Mouse (Mus musculus) heart, adult 2 months (tissue): ENCODE results near the gene Ptprm. TPM values are rescaled to one million over a fixed set of nuclear protein-coding genes. Genes with fewer than 3 reads are reported as not detected.
A peak's percentile ranks its signal among the peaks of the same experiment; 100 is the strongest.

Experiments used
- DNase-seq, 2 experiments: peaks; one replicate each; pipeline ENCODE4 v3.0.0; 2021
- H3K27ac ChIP-seq: fragments of 200-600 bp; 2 replicates; pipeline ENCODE4 v1.8.1; 2022
- H3K27me3 ChIP-seq: fragments of 200-500 bp; 2 replicates; pipeline ENCODE4 v1.6.1; 2012; ENCODE audit warnings: mild to moderate bottlenecking, low read length, inconsistent platforms, mixed read lengths; ENCODE audit not compliant: control insufficient read depth, insufficient read depth
- H3K36me3 ChIP-seq: fragments of 200-500 bp; 2 replicates; pipeline ENCODE4 v1.6.1; 2012; ENCODE audit warnings: low read length, inconsistent platforms; ENCODE audit not compliant: control insufficient read depth, insufficient read depth
- H3K4me1 ChIP-seq: fragments of 200-500 bp; 2 replicates; pipeline ENCODE4 v1.6.1; 2011; ENCODE audit warnings: low read length; ENCODE audit not compliant: control insufficient read depth, insufficient read depth
- H3K4me3 ChIP-seq: fragments of 200-600 bp; 2 replicates; pipeline ENCODE4 v1.8.1; 2022
- H3K79me2 ChIP-seq: fragments of 200-500 bp; replicated peaks from 2 replicates; pipeline ENCODE4 v1.6.1; 2012; ENCODE audit warnings: mild to moderate bottlenecking, inconsistent platforms, low read length, moderate library complexity, mixed read lengths; ENCODE audit not compliant: control insufficient read depth, insufficient read depth
- H3K9ac ChIP-seq: fragments of 200-500 bp; 2 replicates; pipeline ENCODE4 v1.6.1; 2012; ENCODE audit warnings: low read depth, mild to moderate bottlenecking, control low read depth, inconsistent platforms, low read length, mixed read lengths
- CTCF ChIP-seq: fragments of 200-600 bp; IDR thresholded peaks from 2 replicates; pipeline ENCODE4 v1.8.1; 2022; ENCODE audit warnings: antibody characterized with exemption, mild to moderate bottlenecking, moderate library complexity
- EP300 ChIP-seq: fragments of 200-500 bp; IDR thresholded peaks from 2 replicates; pipeline ENCODE4 v1.6.1; 2011; ENCODE audit warnings: low read depth, low read length, control low read depth; ENCODE audit not compliant: insufficient read depth
- POLR2A ChIP-seq: fragments of 200-500 bp; IDR thresholded peaks from 2 replicates; pipeline ENCODE4 v1.6.1; 2011; ENCODE audit warnings: mild to moderate bottlenecking, low read depth, low read length, control low read depth; ENCODE audit not compliant: insufficient read depth
- WGBS: fragments of 180-500 bp; shearing (Covaris S2); methylation state at CpG from one replicate; pipeline ENCODE4 v1.1.7; 2018; 5-methylcytosine and 5-hydroxymethylcytosine counted together
- intact Hi-C: fragments of 180-260 bp; cut with DNase I; formaldehyde crosslinking; loops from one replicate; pipeline ENCODE4 v1.15.1; 2025
- polyA plus RNA-seq: library from polyadenylated mRNA; depleted of rRNA; stranded (reverse); fragments of >200 nt; gene quantifications from 2 replicates; pipeline ENCODE4 v1.2.3, GENCODE M21; 2012
- total RNA-seq, 2 experiments: library from RNA; stranded (reverse); gene quantifications; 2 replicates each; pipeline ENCODE4 v1.2.3; 2021

Gene Ptprm
- total and polyA plus RNA-seq, 3 experiments = 34.6 to 88.5 (median 78.9) TPM

- H3K36me3 ChIP-seq = peaks cover 7% of the 10 kb centered on the region
- peak; percentile 51 to 81 for DNase-seq
- peak overlapping the region; percentile 74 for H3K27ac ChIP-seq
- no peaks in the 10 kb centered on the region for H3K27me3 ChIP-seq
- no peak for TF ChIP-seq POLR2A
- no peak for TF ChIP-seq CTCF
- peak; percentile 28; the same call in 1 of the 2 replicates for TF ChIP-seq EP300
- peaks cover 14% of the 10 kb centered on the region for H3K79me2 ChIP-seq
- H3K9ac ChIP-seq = no peak overlapping the region
- peaks cover 10% of the 10 kb centered on the region for H3K4me1 ChIP-seq
- 51% methylated on average over 21 of the region's 21 CpGs for WGBS
- intact Hi-C loops = loop anchor here (5.0 kb wide), 1 partner anchor 78 kb away; the partner anchor contains the start of gene Ptprm
- H3K4me3 ChIP-seq = no peak overlapping the region
Measured at GRCm38 (mm10) chr17:67274531-67275094, 79.6 kb downstream of the Ptprm start.

DNA sequence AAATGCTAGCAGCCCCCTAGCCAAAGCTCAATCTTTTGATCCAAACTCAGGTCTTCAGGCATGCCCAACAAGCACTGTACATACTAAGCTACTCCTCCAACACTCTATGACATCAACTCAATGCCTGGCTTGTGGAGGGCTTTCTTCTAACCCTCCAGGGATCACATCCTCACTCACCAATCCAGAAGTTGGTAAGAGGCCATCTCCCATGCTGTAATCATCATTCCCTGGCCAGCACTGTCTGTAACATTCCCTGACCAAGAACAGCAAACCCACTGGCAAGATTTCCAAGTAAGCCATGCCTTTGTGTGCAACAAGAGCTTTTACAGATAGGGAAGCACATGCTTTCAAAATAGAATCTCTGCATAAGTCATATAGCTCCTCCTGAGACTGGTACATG, 81.3 kb downstream of the Ptprm start:
- H3K4me3 ChIP-seq = no peak overlapping the region
- no peak overlapping the region for H3K9ac ChIP-seq
- H3K36me3 ChIP-seq = peaks cover 7% of the 10 kb centered on the region
- intact Hi-C loops = no loop called here
- DNase-seq = peak in 1 of 2 experiments; percentile 61
- no peak overlapping the region for H3K27ac ChIP-seq
- peaks cover 12% of the 10 kb centered on the region for H3K4me1 ChIP-seq
- H3K27me3 ChIP-seq = no peaks in the 10 kb centered on the region
- H3K79me2 ChIP-seq = peaks cover 11% of the 10 kb centered on the region
- TF ChIP-seq CTCF = no peak
- no peak for TF ChIP-seq POLR2A
- no peak for TF ChIP-seq EP300

- WGBS = 80% methylated on average over 9 of the region's 9 CpGs
- intact Hi-C loops = no loop called here
- Histone ChIP-seq H3K9ac (no peak overlapping the region), H3K27ac (no peak overlapping the region), H3K4me1 (peaks cover 15% of the 10 kb centered on the region), H3K27me3 (no peaks in the 10 kb centered on the region), H3K79me2 (peaks cover 4% of the 10 kb centered on the region), H3K36me3 (peaks cover 5% of the 10 kb centered on the region), H3K4me3 (no peak overlapping the region)
- TF ChIP-seq POLR2A = no peak
- TF ChIP-seq CTCF = no peak
- no peak for TF ChIP-seq EP300
- no peak for DNase-seq
Measured at GRCm38 (mm10) chr17:67268475-67269080, 85.7 kb downstream of the Ptprm start.

DNA sequence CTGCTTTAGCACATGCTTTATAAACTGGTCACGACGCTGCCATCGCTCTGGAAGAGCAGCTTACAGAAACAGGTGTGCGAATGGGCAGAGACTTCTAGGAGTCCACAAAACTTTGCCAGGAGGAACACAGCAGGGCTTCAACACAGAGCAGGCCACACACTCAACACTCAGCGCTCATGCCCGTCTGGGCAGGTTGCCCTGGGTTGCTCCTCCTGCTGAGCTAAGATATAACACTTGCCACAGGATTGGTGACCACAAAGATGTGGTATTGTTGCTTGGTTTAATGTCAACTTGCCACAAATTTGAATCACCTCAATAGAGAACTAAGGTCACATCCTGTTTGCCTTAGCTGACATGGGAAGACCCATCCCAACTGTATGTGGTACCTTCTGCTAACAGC, 88.0 kb downstream of the Ptprm start:
- TF ChIP-seq EP300 = 0 out of 2 replicates have a peak, but pooled peaks have one; percentile 10
- no peak for TF ChIP-seq POLR2A
- H3K36me3 ChIP-seq = peaks cover 7% of the 10 kb centered on the region; the same call in 1 of the 2 replicates
- DNase-seq = peak; percentile 40 to 58
- peaks cover 7% of the 10 kb centered on the region for H3K79me2 ChIP-seq
- no peak overlapping the region for H3K4me3 ChIP-seq
- no peak overlapping the region for H3K9ac ChIP-seq
- intact Hi-C loops = no loop called here
- no peaks in the 10 kb centered on the region for H3K27me3 ChIP-seq
- no peak overlapping the region; the same call in 1 of the 2 replicates for H3K27ac ChIP-seq
- peaks cover 15% of the 10 kb centered on the region for H3K4me1 ChIP-seq
- WGBS = 74% methylated on average over 6 of the region's 6 CpGs

DNA sequence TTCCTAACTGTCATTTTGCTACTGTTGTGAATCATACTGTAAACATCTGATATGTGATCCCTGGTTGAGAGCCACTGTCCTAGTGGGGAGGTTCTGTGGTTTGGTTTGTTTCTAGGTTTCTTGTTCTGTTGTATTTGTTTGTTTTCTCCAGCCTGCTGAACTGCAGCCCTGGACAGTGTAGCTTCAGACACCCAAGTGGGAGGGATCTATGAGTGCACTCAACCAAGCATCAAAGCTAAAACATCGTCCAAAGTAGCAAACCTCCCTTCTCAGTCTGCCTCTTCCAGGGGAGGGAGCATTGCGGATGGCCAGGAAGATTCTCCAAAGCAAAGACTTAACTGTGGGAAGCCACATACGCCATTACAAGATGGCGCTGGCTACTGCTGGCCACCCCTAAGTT, 88.7 kb downstream of the Ptprm start:
- 90% methylated on average over 4 of the region's 4 CpGs for WGBS
- H3K27me3 ChIP-seq = no peaks in the 10 kb centered on the region
- no peak overlapping the region for H3K4me3 ChIP-seq
- no peak overlapping the region for H3K27ac ChIP-seq
- intact Hi-C loops = no loop called here
- H3K4me1 ChIP-seq = peaks cover 16% of the 10 kb centered on the region
- H3K9ac ChIP-seq = no peak overlapping the region
- no peak for DNase-seq
- peaks cover 9% of the 10 kb centered on the region for H3K79me2 ChIP-seq
- H3K36me3 ChIP-seq = peaks cover 7% of the 10 kb centered on the region; the same call in 1 of the 2 replicates
- TF ChIP-seq CTCF (no peak), POLR2A (no peak), EP300 (no peak)

DNA sequence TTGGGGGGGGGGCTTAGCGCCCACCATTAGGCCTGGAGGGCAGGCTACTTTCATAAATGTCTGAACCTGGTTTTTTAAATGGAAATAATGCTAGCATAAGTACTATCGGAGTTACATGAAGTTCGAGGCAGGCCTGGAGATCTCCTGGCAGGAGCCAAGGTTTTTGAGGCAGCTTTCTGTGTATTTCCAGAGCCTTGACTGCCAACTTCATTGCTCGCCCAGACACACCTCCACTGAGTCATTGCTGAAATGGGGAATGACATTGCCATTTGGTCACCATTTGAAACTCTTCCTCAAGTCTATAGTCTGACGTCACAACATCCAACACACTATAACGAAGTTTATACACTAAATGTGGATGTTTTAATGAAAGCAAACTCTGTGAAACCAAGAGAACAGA, 89.5 kb downstream of the Ptprm start:
- peaks cover 7% of the 10 kb centered on the region; the same call in 1 of the 2 replicates for H3K36me3 ChIP-seq
- intact Hi-C loops = no loop called here
- WGBS = 76% methylated on average over 6 of the region's 6 CpGs

More for the DNA sequence above, 89.5 kb downstream of the Ptprm start:
- Histone ChIP-seq H3K4me3 (no peak overlapping the region), H3K27me3 (no peaks in the 10 kb centered on the region), H3K9ac (no peak overlapping the region), H3K27ac (no peak overlapping the region), H3K79me2 (peaks cover 8% of the 10 kb centered on the region), H3K4me1 (peaks cover 16% of the 10 kb centered on the region)
- DNase-seq = no peak
- TF ChIP-seq CTCF (no peak), POLR2A (no peak), EP300 (no peak)
